Mouse (Mus musculus): ENCODE measurements around the gene 4930579F01Rik. TPM values are rescaled to one million over a fixed set of nuclear protein-coding genes. Genes with fewer than 3 reads are reported as not detected.

Gene 4930579F01Rik
- polyA plus RNA-seq, 1 experiment from 2014 or later, result not detected

DNA sequence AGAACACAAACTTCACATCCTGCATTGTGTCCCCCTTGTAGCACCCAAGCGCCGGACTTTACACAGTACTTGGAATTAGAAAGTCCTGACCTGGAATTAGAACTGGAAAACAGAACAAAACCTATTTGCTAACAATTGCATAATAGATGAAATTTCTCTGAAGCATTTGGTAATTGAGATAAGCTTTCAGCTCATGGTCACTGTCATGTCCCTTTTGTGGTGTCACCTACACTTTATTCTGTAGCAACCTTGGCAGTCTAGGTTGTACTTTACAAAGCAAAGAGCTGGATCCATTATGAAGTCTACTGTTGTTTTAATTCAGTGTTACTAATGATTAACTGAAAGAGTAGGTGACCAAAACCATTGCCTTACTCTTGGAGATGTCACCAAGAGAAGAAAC, 33.5 kb upstream of the 4930579F01Rik start:
- peaks cover 14% of the 10 kb centered on the region for H3K4me1 ChIP-seq
- no peaks in the 10 kb centered on the region for H3K27me3 ChIP-seq (ENCODE audit: poor library complexity, severe bottlenecking)
- H3K36me3 ChIP-seq (replicated peaks), result no peaks in the 10 kb centered on the region
- H3K9me3 ChIP-seq, result no peaks in the 10 kb centered on the region
- DNase-seq (ENCODE audit: extremely low spot score, low spot score), result no peak
- H3K27ac ChIP-seq, result no peak overlapping the region
- 96% methylated on average over 2 of the region's 2 CpGs for WGBS
- H3K4me3 ChIP-seq, result no peak overlapping the region

DNA sequence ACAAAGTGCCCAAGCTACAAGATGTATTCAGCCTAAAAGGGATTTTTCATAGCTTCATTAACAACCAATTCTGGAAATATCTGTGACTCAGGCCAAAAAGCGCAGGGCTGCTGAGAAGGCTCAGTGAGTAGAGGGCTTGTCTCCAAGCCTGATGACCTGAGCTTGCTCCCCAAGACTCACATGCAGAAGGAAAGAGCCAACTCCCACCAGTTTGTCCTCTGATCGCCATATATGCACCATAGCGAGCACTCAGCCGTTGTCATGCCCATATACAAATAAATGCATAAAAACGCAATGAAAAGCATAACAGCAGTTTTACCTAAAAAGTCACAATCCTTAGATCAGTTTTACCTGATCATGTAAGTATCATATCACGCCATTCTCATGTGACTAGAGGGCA, 32.9 kb upstream of the 4930579F01Rik start:
- no peaks in the 10 kb centered on the region for H3K36me3 ChIP-seq (replicated peaks)
- no peak for DNase-seq (ENCODE audit: extremely low spot score, low spot score)
- peaks cover 14% of the 10 kb centered on the region for H3K4me1 ChIP-seq
- WGBS, result 95% methylated on average over 6 of the region's 6 CpGs
- no peaks in the 10 kb centered on the region for H3K27me3 ChIP-seq (ENCODE audit: poor library complexity, severe bottlenecking)
- H3K9me3 ChIP-seq, result no peaks in the 10 kb centered on the region
- no peak overlapping the region for H3K27ac ChIP-seq
- no peak overlapping the region for H3K4me3 ChIP-seq

- H3K4me3 ChIP-seq, result no peak overlapping the region
- 63% methylated on average over 7 of the region's 7 CpGs for WGBS
- peaks cover 14% of the 10 kb centered on the region for H3K4me1 ChIP-seq
- no peaks in the 10 kb centered on the region for H3K36me3 ChIP-seq (replicated peaks)
- H3K27ac ChIP-seq, result no peak overlapping the region
- no peaks in the 10 kb centered on the region for H3K9me3 ChIP-seq
- H3K27me3 ChIP-seq (ENCODE audit: poor library complexity, severe bottlenecking), result no peaks in the 10 kb centered on the region
- DNase-seq (ENCODE audit: extremely low spot score, low spot score), result no peak
These were observed 32.2 kb upstream of the 4930579F01Rik start for GRCm38 (mm10) chr3:138225853-138226252.

DNA sequence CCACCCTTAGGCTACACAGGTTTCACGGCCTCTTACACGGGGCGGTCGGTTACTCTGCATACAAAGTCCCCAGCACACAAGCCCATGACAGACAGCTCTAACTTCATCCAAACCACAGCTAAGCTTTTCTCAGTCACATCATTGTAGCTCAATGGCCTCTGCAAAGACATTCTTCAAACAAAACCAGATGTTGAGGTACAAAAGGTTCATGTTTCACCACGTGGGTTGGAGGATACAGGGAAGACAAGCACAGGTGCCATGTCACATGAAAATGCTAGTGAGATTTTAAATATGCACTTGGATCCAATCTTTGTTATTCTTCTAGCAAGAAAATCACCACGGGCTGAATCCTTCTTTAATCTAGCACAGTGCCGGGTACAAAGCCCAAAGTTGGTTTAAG, 31.7 kb upstream of the 4930579F01Rik start:
- H3K27me3 ChIP-seq (ENCODE audit: poor library complexity, severe bottlenecking), result no peaks in the 10 kb centered on the region
- H3K27ac ChIP-seq, result no peak overlapping the region
- H3K4me3 ChIP-seq, result no peak overlapping the region
- H3K4me1 ChIP-seq, result peaks cover 14% of the 10 kb centered on the region
- 75% methylated on average over 7 of the region's 7 CpGs for WGBS
- no peaks in the 10 kb centered on the region for H3K9me3 ChIP-seq
- H3K36me3 ChIP-seq (replicated peaks), result no peaks in the 10 kb centered on the region
- no peak for DNase-seq (ENCODE audit: extremely low spot score, low spot score)

- WGBS, result 90% methylated on average over 13 of the region's 13 CpGs
- peaks cover 14% of the 10 kb centered on the region for H3K4me1 ChIP-seq
- H3K27me3 ChIP-seq (ENCODE audit: poor library complexity, severe bottlenecking), result no peaks in the 10 kb centered on the region
- no peak overlapping the region for H3K27ac ChIP-seq
- H3K9me3 ChIP-seq, result no peaks in the 10 kb centered on the region
- no peak overlapping the region for H3K4me3 ChIP-seq
- DNase-seq (ENCODE audit: extremely low spot score, low spot score), result no peak
- no peaks in the 10 kb centered on the region for H3K36me3 ChIP-seq (replicated peaks)
These were observed 30.8 kb upstream of the 4930579F01Rik start for GRCm38 (mm10) chr3:138224363-138224954.

- Histone ChIP-seq H3K27ac (no peak overlapping the region), H3K9me3 (no peaks in the 10 kb centered on the region), H3K27me3 (ENCODE audit: poor library complexity, severe bottlenecking) (no peaks in the 10 kb centered on the region), H3K36me3 (replicated peaks) (no peaks in the 10 kb centered on the region), H3K4me1 (peaks cover 14% of the 10 kb centered on the region), H3K4me3 (no peak overlapping the region)
- WGBS, result 56% methylated on average over 5 of the region's 5 CpGs
- DNase-seq (ENCODE audit: extremely low spot score, low spot score), result no peak
These were observed 29.3 kb upstream of the 4930579F01Rik start for GRCm38 (mm10) chr3:138222952-138223351.

DNA sequence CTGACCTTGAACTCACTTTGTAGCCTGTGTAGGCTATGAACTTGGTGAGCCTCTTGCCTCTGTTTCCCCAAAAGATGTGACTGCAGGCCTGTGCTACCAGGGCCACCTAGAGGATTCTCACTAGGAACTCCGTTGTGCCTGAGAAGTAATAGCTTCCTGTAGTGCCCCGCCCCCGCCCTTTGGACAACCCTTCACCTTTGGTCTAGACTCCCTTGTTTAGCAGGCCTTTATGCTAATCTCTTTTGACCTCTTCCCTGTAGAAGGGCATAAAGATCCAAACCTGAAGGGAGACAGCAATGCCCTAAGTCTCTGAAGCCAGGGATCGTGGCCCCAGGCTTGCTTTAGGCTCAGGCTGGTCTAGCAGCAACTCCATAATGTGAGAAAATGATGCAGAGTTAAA, 28.9 kb upstream of the 4930579F01Rik start:
- DNase-seq (ENCODE audit: extremely low spot score, low spot score), result no peak
- Histone ChIP-seq H3K9me3 (no peaks in the 10 kb centered on the region), H3K4me1 (peaks cover 14% of the 10 kb centered on the region), H3K36me3 (replicated peaks) (no peaks in the 10 kb centered on the region), H3K27ac (no peak overlapping the region), H3K27me3 (ENCODE audit: poor library complexity, severe bottlenecking) (no peaks in the 10 kb centered on the region), H3K4me3 (no peak overlapping the region)
- WGBS, result 73% methylated on average over 4 of the region's 4 CpGs

DNA sequence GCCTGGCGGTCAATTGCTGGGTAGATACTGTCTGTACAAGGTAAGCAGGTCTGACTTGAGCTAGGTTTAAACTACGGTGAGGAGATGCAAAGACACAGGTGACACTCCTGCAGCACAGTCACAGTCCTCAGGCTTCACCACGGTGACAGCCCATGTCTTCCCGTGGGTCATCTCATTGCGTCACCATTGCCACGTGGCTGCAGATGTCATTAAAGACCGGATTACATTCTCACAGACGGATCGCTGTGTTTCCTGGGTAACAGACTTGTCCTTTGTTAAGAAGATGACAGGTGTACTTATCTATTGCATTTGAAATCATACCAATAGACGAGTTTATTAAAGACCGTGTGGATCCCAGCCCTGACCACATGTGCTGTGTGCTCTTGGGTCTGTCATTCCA, 27.5 kb upstream of the 4930579F01Rik start:
- Histone ChIP-seq H3K4me1 (peaks cover 14% of the 10 kb centered on the region), H3K9me3 (no peaks in the 10 kb centered on the region), H3K27ac (no peak overlapping the region), H3K36me3 (replicated peaks) (no peaks in the 10 kb centered on the region), H3K27me3 (ENCODE audit: poor library complexity, severe bottlenecking) (no peaks in the 10 kb centered on the region), H3K4me3 (no peak overlapping the region)
- no peak for DNase-seq (ENCODE audit: extremely low spot score, low spot score)
- 94% methylated on average over 11 of the region's 11 CpGs for WGBS

DNA sequence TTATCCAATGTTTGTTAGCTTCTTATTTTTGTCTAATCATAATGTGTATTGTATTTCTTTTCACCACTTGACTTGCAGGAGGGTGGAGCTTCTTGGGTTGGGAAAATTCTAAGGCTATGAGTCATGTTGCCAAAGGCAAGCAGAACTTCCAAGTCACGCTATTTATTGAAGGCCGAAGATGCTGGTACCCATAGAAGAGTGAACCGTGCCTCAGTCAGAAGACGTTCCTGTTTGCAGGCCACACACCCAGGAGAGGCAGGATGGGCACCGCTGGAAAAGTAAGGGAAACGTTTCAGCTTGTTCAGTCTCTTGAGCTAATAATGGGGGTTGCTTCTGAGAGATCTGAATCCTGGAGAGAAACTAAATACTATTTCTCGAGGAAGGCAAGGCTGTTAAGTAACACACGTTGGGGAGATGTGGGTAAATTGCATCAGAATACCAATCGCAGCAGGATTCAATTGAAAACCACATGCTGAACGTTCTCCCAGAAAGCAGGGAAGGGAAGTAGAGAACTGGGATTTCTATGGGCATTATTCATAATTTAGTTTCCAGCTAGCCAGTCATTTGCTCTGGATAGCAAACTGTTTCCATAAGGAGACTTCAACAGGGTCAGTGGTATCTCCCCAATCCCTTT, 24.1 kb upstream of the 4930579F01Rik start, which contains the start of gene Adh7:
TSS of gene Adh7 (plus strand) at position 130 of the 634 bp plus-strand sequence.
- Histone ChIP-seq H3K4me1 (peaks cover 12% of the 10 kb centered on the region), H3K27me3 (ENCODE audit: poor library complexity, severe bottlenecking) (no peaks in the 10 kb centered on the region), H3K9me3 (no peaks in the 10 kb centered on the region), H3K4me3 (no peak within 1 kb of the TSS), H3K27ac (no peak within 1 kb of the TSS), H3K36me3 (replicated peaks) (no peaks in the 10 kb centered on the region)
- no peak for DNase-seq (ENCODE audit: extremely low spot score, low spot score)
- 85% methylated on average over 10 of the region's 10 CpGs for WGBS

- Histone ChIP-seq H3K9me3 (no peaks in the 10 kb centered on the region), H3K4me1 (peaks cover 12% of the 10 kb centered on the region), H3K27me3 (ENCODE audit: poor library complexity, severe bottlenecking) (no peaks in the 10 kb centered on the region), H3K36me3 (replicated peaks) (no peaks in the 10 kb centered on the region), H3K27ac (no peak overlapping the region), H3K4me3 (no peak overlapping the region)
- 83% methylated on average over 8 of the region's 8 CpGs for WGBS
- no peak for DNase-seq (ENCODE audit: extremely low spot score, low spot score)
These were observed 22.5 kb upstream of the 4930579F01Rik start for GRCm38 (mm10) chr3:138216091-138216490.

DNA sequence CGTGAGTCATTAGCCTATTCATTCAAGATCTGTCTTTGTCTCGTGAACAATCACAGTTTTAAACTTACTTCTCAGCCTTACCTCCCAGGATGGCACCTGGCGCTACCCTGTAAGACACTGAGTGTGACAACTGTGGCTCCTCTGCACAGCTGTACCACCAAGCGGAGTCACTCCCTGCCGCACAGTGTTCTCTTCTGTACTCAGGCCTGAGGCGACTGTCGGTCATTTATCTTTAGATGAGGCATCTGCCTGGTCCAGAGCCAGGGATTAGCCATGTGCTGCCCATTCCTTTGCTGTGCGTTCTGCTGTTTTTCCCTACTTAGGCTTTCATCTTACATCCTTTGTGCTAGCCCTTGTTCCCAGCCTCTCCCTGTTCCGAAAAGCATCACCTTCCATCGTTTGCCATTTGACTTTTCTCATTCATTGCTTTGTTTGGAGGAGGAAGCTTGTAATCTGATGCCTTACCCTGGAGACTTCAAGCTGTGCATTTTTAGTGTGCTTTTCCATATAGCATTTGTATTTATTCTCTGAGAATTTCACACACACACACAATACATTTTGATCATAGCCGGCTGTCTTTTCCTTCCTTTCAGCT, 21.9 kb upstream of the 4930579F01Rik start:
- Histone ChIP-seq H3K36me3 (replicated peaks) (no peaks in the 10 kb centered on the region), H3K9me3 (no peaks in the 10 kb centered on the region), H3K4me3 (no peak overlapping the region), H3K4me1 (peaks cover 12% of the 10 kb centered on the region), H3K27ac (no peak overlapping the region), H3K27me3 (ENCODE audit: poor library complexity, severe bottlenecking) (no peaks in the 10 kb centered on the region)
- 35% methylated on average over 11 of the region's 11 CpGs for WGBS
- DNase-seq (ENCODE audit: extremely low spot score, low spot score), result no peak

DNA sequence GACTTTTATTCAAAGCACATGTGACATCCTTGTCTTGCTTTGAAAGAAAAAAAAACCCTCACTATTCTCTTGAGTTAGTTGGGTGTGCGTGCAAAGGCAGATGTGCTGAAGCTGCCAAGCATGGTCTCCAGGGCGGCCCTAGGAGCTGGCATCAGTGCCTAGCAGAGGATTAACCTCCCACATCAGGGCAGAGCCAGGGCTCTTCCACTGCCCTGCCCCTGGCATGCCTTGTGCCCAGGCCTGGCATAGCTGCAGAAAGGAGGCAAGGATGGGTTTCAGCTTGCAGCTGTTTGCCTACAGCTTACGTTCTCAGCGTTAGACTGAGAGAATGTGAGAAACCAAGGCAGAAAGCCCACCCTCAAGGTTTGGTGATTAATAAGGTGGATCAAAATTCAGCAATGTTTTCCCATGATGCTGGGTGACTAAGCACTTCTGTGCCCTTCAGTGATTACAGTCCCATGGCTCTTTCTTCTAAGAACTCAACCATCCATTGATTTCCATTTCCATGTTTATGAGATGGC, 18.9 kb upstream of the 4930579F01Rik start:
- WGBS, result 94% methylated on average over 4 of the region's 4 CpGs

DNA sequence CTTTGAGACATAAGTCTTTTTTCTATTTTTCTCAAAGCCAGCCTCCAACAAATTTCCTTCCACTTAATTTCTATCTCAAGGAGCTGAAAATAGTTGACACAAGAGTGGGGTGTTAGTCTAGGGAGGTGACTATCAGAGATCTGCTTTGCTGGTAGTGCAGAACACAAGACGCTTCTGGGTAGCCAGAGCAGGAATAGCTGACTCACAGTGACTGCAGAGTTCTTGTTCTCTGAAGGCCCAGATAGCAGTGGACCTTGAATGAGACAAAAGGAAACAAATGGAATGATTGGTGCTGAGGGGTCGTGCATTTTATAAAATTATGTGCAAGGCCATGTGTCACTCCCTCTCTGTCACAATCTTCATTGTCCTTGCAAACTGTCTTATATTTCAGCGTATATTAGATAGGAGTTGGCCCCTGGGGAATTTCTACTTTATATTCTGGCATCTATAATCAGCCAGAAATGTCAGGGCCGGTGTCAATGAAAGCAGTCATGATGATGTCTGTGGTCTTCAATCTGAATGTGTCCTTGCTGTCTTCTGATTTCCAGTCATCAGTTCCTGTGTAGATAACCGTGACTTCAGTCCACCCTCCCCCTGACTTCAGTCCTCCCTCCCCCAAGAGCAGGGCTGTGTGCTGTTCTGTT, 16.9 kb upstream of the 4930579F01Rik start:
- Histone ChIP-seq H3K27ac (no peak overlapping the region), H3K4me3 (no peak overlapping the region), H3K4me1 (peaks cover 5% of the 10 kb centered on the region), H3K36me3 (replicated peaks) (no peaks in the 10 kb centered on the region), H3K9me3 (0 out of 2 replicates have a peak, but pooled peaks cover under 1% of the 10 kb centered on the region), H3K27me3 (ENCODE audit: poor library complexity, severe bottlenecking) (no peaks in the 10 kb centered on the region)
- DNase-seq (ENCODE audit: extremely low spot score, low spot score), result no peak
- 91% methylated on average over 5 of the region's 5 CpGs for WGBS

More for the DNA sequence above, 18.9 kb upstream of the 4930579F01Rik start:
- Histone ChIP-seq H3K27ac (no peak overlapping the region), H3K36me3 (replicated peaks) (no peaks in the 10 kb centered on the region), H3K9me3 (no peaks in the 10 kb centered on the region), H3K27me3 (ENCODE audit: poor library complexity, severe bottlenecking) (no peaks in the 10 kb centered on the region), H3K4me3 (no peak overlapping the region), H3K4me1 (peaks cover 12% of the 10 kb centered on the region)
- no peak for DNase-seq (ENCODE audit: extremely low spot score, low spot score)
